Mouse (Mus musculus) inflammation-experienced regulatory T-cells, adult 6 months (primary cell): Measurements from ENCODE around the gene Etl4. TPM values are rescaled to one million over a fixed set of nuclear protein-coding genes. Genes with fewer than 3 reads are reported as not detected.

Experiments
- ATAC-seq: one replicate; pipeline ENCODE4 v1.8.0; 2017
- polyA plus RNA-seq, 3 experiments: library from polyadenylated mRNA; unstranded; fragments of 100-300 nt; shearing (Covaris generic); gene quantifications; one replicate each; pipeline ENCODE4 v1.2.1; 2017

The Etl4 gene
- polyA plus RNA-seq, 3 experiments from 2014 or later, result 0.40 TPM; not detected in 2

DNA sequence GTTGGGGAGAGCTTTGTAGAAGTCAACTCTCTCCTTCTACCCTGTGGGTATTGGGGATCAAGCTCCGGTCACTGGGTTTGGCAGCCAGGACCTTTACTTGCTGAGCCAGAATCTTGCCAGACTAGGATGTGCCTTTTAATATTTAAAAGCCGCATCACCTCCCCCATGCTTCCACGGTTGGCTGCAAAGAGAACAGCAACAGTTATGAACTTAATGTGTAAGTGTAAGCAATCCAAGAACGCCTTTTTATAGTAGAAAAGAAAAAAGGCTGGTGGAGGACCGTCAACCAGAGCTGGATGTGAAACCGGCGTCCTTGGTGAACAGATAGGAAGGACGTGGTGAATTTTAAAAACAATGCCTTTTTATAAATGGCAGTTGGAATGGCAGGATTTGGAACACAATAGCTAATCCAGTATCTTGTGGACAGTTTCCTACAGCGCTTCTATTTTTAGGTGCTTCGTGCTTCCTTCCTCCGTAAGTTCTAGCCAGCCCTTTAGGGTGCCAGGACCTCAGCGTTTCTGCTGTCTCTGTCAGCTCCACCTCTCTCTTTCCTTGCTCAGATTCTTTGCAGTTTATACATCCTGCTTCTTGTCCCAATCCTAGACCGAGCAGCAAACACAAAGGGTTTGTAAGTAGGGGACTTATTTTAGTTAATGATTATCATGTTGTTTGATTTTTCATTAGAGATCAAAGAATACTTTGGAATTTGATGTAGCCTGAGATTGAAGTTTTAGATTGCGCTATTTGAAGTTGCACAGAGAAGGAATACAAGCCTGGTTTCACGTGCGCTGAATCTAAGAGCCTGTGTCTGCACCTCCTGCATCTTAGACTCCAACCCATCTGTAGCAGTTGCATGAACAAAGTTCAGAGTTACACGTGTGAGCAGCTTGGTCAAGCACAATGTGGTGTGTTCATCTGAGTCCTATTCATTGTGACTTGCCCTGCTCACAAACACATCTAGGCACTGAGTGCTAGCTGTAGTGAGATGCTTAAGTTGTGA lies 535.9 kb downstream of the Etl4 start:
- no peak for ATAC-seq

- ATAC-seq, result no peak
Observed at GRCm38 (mm10) chr2:20446180-20446579, 536.6 kb downstream of the Etl4 start.

- no peak for ATAC-seq
Observed at GRCm38 (mm10) chr2:20450945-20451344, 541.4 kb downstream of the Etl4 start.

- ATAC-seq, result no peak
Observed at GRCm38 (mm10) chr2:20453506-20454206, 544.1 kb downstream of the Etl4 start.

DNA sequence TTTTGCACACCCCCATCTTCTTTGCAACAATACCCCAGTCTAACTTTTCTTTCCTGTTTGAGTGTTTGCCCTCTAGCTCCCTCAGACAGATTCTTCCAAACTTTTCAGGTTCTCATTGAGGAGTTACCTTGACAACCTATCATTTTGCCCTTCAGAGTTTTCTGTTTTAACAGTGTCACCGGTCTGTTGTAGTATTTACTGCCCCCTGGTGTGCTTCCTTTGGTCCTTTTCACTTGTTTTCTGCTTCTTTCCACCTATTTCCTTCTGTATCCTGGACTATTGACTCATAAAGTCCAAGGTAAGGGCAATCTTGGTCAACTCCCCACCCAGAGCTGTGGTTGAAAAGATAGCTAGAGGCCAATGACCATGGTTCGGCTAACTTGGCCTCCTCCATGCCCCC lies 569.6 kb downstream of the Etl4 start:
- ATAC-seq, result no peak

DNA sequence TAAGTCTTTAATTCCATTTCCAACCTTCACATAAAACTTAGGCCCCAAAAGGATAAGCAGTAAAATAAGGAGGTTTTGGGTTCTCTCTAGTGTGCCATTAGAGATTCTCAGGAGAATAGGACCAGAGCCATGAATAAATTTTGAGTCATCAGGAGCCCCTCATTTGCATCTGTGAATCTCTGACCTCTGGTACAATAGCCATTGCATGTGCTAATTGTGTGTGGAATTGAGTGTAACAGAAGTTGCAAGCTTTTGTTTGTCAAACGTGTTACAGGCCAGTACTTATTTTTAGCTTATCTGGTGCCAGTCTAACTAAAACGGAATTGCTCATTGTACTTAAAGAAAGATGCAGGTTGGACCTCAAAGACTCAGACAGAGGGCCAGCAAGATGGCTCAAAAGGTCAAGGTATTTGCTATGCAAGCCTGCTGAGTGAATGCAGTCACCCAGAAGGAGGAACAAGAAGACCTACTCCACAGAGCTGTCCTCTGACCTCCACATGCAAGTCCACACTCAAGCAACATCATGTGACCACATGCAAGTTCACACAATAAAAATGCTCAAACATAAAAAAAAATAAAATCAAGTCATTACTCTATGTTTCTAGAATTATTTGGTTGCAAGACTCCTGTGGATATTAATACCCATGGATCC lies 576.7 kb downstream of the Etl4 start:
- no peak for ATAC-seq

DNA sequence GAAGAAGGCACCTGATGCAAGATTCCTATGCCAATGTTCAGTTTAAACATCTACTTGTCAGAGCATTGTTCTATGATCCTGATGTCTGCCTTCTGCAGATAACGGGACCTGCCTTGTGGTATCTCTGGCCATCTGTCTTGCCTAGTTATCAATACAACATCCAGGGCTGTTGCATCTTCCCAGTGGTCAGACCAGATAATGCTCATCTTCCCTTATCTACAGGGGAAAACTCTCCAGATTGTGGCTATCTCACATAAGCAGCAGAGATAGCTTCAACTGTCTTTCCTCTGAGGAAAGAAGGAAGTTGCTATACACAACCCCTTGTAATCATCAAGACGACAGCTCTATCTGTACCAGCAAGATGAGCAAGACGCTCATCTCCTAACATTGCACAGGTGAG lies 579.5 kb downstream of the Etl4 start:
- ATAC-seq, result no peak

- ATAC-seq, result no peak
Observed at GRCm38 (mm10) chr2:20492125-20492524, 582.5 kb downstream of the Etl4 start.

GRCm38 (mm10) chr2:20493806-20494205 lies 584.2 kb downstream of the Etl4 start:
- no peak for ATAC-seq

DNA sequence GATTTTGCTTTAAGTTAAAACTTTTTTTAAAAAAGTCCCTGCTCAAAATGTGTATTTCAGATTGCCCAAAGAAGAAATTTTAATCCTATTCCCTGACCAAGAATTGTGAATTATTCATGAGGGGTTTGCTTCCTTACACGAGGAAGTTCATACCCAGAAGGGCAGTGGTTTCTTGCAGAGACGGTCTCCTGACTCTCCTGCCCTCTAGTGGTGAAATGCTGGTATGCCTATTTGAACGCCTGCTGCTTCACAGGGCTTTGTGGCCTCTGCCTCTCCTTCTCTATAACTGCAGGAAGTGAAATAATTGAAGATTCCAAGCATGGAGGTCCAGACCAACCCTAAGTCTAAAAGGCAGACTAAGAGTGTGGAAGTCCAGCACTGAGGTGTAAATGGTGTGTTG lies 585.1 kb downstream of the Etl4 start:
- ATAC-seq, result no peak

GRCm38 (mm10) chr2:20496219-20496800 lies 586.7 kb downstream of the Etl4 start:
- no peak for ATAC-seq

- ATAC-seq, result no peak
Observed at GRCm38 (mm10) chr2:20507832-20508723, 598.5 kb downstream of the Etl4 start.

GRCm38 (mm10) chr2:20508724-20509052 lies 599.1 kb downstream of the Etl4 start:
- ATAC-seq, result no peak

DNA sequence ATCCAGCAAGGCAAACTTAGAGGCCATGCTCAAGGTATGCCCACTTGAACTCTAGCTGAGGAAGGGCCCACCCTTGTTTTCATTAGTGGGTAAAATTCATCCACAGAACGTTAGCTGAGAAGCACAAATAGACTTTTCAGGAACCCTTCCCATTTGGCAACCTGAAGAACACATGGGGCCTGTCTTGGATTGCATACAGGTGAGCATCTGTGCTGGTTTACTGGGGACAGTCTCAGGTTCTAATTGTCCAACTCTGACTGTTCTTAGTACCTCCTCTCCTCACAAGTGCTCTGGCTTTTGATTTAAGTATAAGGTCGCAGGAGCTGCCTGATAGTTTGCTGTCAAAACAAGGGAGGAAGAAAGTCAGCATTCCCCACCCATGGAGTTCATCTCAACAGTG lies 600.5 kb downstream of the Etl4 start:
- no peak for ATAC-seq

- no peak for ATAC-seq
Observed at GRCm38 (mm10) chr2:20516270-20516865, 606.8 kb downstream of the Etl4 start.

DNA sequence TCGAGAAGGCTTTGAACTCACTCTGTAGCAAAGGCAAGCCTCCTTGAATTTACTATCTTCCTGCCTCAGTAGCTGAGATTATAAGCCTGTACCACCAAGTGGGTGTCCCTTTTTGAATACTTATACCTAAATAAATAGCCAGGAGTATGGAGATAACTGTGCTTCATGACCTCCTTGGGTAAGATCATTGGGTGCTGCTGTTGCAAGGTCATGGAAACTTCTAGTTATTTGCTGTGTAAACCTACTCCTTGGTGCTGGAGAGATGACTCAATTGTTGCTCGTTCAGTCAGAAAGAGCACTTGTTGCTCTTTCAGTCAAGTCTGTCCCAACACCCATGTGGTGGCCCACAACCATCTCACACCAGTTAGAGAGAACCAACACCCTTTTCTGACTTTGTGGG lies 608.3 kb downstream of the Etl4 start:
- ATAC-seq, result no peak

- ATAC-seq, result no peak
Observed at GRCm38 (mm10) chr2:20518506-20518905, 608.9 kb downstream of the Etl4 start.

DNA sequence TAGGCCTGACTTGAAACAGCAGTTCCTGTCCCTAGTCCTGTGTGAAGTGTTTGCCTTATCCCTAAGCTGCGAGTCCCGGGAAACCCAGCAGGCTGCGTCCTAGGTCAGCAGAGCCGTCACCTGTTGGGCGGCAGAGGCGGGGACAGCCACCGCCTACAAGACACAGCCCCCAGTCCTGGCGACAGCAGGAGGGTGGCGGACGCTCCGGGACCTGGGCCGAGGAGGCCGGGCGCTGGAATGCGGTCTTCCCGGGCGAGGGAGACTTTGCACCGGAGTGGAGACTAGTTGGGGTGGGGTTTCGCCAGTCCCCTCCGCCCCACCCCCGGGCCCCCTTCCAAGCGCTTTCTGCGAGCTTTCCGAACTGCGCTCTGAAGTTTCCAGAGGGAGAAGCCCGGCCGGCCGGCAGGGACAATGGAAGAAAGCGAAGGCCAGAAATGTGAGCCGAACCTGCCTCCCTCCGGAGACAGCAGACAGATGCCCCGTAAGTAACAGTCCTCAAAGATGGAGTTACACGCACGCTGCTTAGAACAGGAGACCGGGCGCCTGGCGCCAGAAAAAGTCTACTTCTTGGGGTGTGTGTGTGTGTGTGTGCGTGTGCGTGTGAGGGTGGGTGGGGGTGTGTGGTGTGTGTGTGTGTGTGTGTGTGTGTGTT lies 610.0 kb downstream of the Etl4 start:
- ATAC-seq, result no peak

DNA sequence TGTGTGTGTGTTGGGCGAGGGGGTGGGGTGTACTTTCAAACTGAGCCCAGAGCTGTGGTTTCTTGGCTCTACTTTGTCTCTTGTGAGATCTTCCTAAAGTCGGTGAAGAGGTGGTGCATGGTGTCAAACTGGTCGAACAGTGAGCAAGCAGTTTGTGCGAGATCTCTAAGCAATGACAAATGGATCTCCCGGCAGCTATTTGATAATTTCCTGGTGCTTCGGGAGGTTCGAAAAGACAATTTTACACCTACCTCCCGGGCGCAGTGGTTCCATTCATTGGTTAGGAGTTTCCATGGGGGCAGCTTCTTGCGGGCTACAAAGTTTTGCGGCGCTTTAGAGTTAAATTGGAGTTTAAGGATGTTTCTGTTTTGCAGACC lies 610.5 kb downstream of the Etl4 start:
- ATAC-seq, result no peak

- ATAC-seq, result no peak
Observed at GRCm38 (mm10) chr2:20520636-20521595, 611.3 kb downstream of the Etl4 start.
